Comparison of ENCODE assay signal across 8 mouse cellular contexts in genomic region chr2:131491196-131491595, GRCm38 (mm10). TPM values are rescaled to one million over a fixed set of nuclear protein-coding genes. Genes with fewer than 3 reads are reported as not detected.
DNase-seq lines count a peak whose midpoint lies in the region; ATAC-seq lines count a peak whose summit lies in the region.

TSS of gene Smox (plus strand) at chr2:131491496.

- intact Hi-C loops in left cerebral cortex, postnatal 14 days (cut with DNase I): loop anchor here (5.0 kb wide), 1 partner anchor 69 kb away; no protein-coding TSS in a partner anchor

- no peak for DNase-seq in left cerebral cortex, adult 18-20 months (ENCODE audit: low spot score in 2 of 2)
- no peak for DNase-seq in left cerebral cortex, adult 11 months (ENCODE audit: low spot score)
- no peak for DNase-seq in embryonic facial prominence, embryonic 10.5 days (ENCODE audit: low spot score)
- no peak for DNase-seq in left cerebral cortex, postnatal 14 days (ENCODE audit: low spot score in 2 of 2)
- no peak for DNase-seq in right cerebral cortex, postnatal 25 days
- DNase-seq in embryo, embryonic 9.5 days (ENCODE audit: extremely low spot score): no peak

- peaks cover 30% of the 10 kb centered on the region for H3K27me3 ChIP-seq in embryonic facial prominence, embryonic 10.5 days (replicated peaks; ENCODE audit: low read depth, poor library complexity, severe bottlenecking)
- 0 out of 2 replicates have a peak, but pooled peaks cover 3% of the 10 kb centered on the region for H3K27me3 ChIP-seq in heart, embryonic 13.5 days (replicated peaks)
- no peaks in the 10 kb centered on the region; the same call in 1 of the 2 replicates for H3K27me3 ChIP-seq in neural tube, embryonic 13.5 days

- H3K27ac ChIP-seq in embryonic facial prominence, embryonic 10.5 days (replicated peaks): peak within 1 kb of the TSS; percentile 93
- H3K27ac ChIP-seq in heart, embryonic 13.5 days (replicated peaks): peak within 1 kb of the TSS; percentile 58
- H3K27ac ChIP-seq in neural tube, embryonic 13.5 days (replicated peaks): peak within 1 kb of the TSS; percentile 78

- H3K9me3 ChIP-seq in embryonic facial prominence, embryonic 10.5 days: no peaks in the 10 kb centered on the region
- H3K9me3 ChIP-seq in heart, embryonic 13.5 days: no peaks in the 10 kb centered on the region
- no peaks in the 10 kb centered on the region for H3K9me3 ChIP-seq in neural tube, embryonic 13.5 days

- 22% methylated on average over 7 of the region's 7 CpGs for WGBS in embryonic facial prominence, embryonic 10.5 days
- 18% methylated on average over 7 of the region's 7 CpGs for WGBS in heart, embryonic 13.5 days
- 20% methylated on average over 7 of the region's 7 CpGs for WGBS in neural tube, embryonic 13.5 days

- H3K9ac ChIP-seq in heart, embryonic 13.5 days: peak within 1 kb of the TSS; percentile 89
- H3K9ac ChIP-seq in neural tube, embryonic 13.5 days: peak within 1 kb of the TSS; percentile 89

- H3K4me1 ChIP-seq in embryonic facial prominence, embryonic 10.5 days: peaks cover 38% of the 10 kb centered on the region
- H3K4me1 ChIP-seq in heart, embryonic 13.5 days: peaks cover 32% of the 10 kb centered on the region
- H3K4me1 ChIP-seq in neural tube, embryonic 13.5 days (replicated peaks): peaks cover 42% of the 10 kb centered on the region

- H3K36me3 ChIP-seq in embryonic facial prominence, embryonic 10.5 days (replicated peaks): no peaks in the 10 kb centered on the region
- H3K36me3 ChIP-seq in heart, embryonic 13.5 days: no peaks in the 10 kb centered on the region
- no peaks in the 10 kb centered on the region for H3K36me3 ChIP-seq in neural tube, embryonic 13.5 days

- peak within 1 kb of the TSS; percentile 92 for H3K4me3 ChIP-seq in embryonic facial prominence, embryonic 10.5 days
- peak within 1 kb of the TSS; percentile 78 for H3K4me3 ChIP-seq in heart, embryonic 13.5 days
- H3K4me3 ChIP-seq in neural tube, embryonic 13.5 days: peak within 1 kb of the TSS; percentile 79

- peak within 1 kb of the TSS; percentile 90 for H3K4me2 ChIP-seq in heart, embryonic 13.5 days
- peak within 1 kb of the TSS; percentile 94 for H3K4me2 ChIP-seq in neural tube, embryonic 13.5 days

- ATAC-seq in heart, embryonic 13.5 days (ENCODE audit: extremely low read depth, insufficient number of reproducible peaks, low FRiP score, low TSS enrichment): no peak
- no peak for ATAC-seq in neural tube, embryonic 13.5 days (ENCODE audit: low read depth)

RNA-seq across cellular contexts. Expression of gene Smox, which starts in this region (rescaled TPM):
- total RNA-seq in left cerebral cortex, adult 18-20 months (2021): 10 to 100 TPM; 64.5 to 69.9 TPM
- polyA plus RNA-seq in embryonic facial prominence, embryonic 10.5 days (2016; fragmentation: Nextera tagmentation; extraction: Ambion mirVana): 36.0 and 42.0 TPM in 2 replicates
- 24.4 and 25.8 TPM in 2 replicates for polyA plus RNA-seq in heart, embryonic 13.5 days (2015; fragmentation: Nextera tagmentation; extraction: Ambion mirVana)
- 10 to 100 TPM; 65.4 to 68.9 TPM for total RNA-seq in left cerebral cortex, postnatal 14 days (2021)
- polyA plus RNA-seq in neural tube, embryonic 13.5 days (2015; fragmentation: Nextera tagmentation; extraction: Ambion mirVana): 46.9 and 50.4 TPM in 2 replicates
